Mouse (Mus musculus) kidney, postnatal 4 days (tissue): Measurements from ENCODE around the gene Trim8.

Source experiments
- DNase-seq, 2 experiments: peaks; one replicate each; pipeline ENCODE4 v3.0.0; 2021; ENCODE audit warnings: mixed read lengths in 2 of 2

Gene Trim8

DNA sequence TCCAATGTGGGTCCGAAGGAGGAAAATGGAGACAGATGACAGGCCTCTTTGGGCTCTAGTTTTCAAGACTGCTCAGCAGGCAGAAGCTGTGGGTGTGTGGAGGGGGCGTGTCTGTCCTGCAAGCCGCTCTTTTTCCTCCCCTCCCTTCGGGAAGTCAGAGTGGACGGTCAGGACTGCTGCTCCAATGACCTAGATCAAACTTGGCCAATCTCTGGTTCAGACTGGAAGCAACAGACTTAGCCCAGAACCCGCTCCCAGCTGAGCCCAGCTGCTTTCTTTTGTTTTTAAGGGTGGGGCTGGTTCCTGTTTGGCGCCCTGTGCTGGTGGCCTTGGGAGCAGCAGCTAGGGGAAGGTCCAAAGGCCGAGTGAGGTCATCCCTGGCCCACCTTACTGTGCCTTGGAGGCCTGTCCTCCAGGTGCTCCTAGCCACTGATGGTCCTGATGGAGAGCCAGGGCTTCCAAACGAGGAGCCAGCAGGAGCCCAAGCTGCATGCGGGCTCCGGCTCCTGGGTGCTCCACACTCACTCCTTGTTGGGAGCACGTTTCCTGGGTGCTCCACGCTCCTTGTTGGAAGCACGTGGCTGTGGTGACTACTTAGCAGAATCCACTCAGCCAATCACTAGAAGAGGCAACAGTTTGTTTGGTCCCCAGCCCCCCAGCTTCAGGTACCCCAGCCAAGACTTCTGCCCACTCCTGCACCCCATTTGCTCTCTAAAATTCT is 23.3 kb downstream of the Trim8 start:
- peak; percentile 75 to 86 for DNase-seq

DNA sequence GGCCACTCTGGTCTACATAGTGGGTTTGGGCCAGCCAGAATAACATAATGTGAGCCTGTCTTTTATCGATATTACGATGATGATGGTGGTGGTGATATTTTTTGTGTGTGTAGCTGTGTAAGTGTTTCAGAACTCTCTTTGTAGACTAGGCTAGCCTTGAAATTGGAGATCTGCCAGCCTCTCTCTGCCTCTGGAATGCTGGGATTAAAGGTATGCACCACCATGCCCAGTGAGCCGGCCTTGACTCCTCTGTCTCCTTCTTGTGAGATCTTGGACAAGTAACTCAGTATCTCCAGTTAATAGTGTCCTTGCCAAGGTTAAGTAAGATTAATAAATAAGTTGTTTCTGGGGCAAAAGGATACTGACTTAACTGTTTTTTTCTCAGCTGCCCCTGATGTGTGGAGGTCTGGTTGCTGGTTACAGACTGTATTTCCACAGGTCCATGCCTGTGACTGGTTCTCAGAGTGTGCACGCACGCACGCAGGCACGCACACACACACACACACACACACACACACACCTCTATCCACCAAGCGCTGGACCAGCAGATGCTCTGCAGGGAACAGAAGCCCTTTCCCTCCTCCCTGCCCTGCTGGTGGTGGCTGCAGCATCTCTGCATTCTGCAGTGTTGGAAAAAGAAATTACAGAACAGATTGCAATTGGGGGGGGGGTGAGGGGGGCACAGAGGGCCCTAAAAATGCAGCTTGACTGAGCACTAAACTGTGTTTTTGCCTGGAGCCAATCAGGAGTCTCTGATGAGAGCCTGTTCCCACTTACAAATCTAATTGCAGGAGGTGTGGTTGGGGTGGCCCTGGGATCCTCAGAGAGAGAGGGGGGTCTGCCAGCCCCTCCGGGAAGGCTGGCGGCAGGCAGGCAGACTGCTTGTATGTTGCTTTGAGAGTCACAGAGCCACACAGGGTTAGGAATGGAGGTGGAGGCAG is 24.5 kb downstream of the Trim8 start:
- peak in 1 of 2 experiments; percentile 29 for DNase-seq

DNA sequence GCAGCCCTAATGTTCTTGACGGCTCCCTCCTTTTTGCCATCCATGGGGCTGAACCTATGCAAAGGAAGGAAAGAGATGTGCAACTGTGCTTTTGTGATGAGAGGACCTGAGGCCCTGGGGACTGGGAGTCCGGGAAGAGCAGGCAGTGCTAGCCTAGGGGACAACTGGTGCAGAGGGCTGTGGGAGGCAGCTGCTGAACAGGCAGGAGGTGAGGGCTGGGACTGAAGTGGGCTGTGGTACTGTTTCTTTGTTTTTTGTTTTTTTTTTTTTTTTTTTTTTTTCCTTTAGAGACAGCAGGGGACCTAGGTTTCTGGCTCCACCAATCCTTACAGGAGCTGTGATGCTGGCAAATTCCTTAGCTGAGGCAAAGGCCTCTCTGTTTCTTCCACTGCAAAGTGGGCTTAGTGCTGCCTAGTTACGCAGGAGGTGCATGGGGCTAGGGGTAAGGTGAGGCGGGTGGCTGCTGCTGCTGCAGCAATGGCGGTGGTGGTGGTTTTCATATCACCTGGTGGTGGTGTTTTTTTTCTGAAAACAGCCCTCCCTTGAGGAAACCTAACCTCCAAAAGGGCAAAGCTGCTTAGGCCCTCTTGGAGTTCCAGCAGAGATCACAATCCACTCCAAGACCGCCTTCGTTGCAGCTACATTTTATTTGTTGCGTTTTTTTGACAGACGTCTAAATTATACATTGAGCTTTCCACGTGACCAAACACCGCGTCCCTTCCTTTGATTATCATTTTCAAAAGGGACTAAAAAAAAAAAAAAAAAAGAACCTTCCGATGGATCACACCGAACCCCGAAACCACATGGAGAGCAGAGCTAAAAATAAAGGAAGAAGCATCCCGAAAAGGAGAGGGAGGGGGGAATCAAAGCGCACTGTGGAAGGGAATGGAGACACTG is 26.4 kb downstream of the Trim8 start:
- DNase-seq = peak in 1 of 2 experiments; percentile 11

DNA sequence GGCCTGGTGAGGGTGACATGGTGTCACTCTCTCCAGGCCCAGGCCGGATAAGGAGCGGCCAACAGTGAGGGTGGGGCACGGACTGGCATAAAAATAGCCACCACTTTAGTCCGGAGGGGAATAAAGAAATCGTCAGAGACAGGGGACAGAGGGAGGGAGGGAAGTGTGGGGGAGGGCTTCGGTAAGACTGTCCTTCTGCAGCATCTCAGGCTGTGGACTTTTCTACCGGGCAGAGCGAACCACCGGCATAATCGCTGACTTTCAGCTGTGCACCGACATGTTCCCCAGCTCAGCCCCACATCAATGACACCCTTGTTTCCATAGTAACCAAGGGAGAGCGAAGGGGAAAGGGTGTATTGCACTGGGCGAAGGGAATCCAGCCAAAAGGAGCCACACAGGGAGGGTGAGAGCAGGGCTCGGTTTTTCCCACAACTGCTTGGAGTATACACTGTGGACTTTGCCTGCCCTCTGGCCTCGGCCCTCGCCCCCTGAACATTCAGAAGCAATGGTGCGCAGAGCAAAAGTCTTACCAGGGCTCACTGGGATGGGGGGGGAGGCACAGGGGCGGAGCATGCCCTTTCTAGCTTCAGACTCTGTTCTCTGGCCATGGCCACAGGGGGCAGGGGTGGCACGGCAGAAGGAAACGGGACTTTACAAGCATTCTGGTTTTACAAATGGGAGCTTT is 27.2 kb downstream of the Trim8 start:
- DNase-seq = peak; percentile 85 to 93

DNA sequence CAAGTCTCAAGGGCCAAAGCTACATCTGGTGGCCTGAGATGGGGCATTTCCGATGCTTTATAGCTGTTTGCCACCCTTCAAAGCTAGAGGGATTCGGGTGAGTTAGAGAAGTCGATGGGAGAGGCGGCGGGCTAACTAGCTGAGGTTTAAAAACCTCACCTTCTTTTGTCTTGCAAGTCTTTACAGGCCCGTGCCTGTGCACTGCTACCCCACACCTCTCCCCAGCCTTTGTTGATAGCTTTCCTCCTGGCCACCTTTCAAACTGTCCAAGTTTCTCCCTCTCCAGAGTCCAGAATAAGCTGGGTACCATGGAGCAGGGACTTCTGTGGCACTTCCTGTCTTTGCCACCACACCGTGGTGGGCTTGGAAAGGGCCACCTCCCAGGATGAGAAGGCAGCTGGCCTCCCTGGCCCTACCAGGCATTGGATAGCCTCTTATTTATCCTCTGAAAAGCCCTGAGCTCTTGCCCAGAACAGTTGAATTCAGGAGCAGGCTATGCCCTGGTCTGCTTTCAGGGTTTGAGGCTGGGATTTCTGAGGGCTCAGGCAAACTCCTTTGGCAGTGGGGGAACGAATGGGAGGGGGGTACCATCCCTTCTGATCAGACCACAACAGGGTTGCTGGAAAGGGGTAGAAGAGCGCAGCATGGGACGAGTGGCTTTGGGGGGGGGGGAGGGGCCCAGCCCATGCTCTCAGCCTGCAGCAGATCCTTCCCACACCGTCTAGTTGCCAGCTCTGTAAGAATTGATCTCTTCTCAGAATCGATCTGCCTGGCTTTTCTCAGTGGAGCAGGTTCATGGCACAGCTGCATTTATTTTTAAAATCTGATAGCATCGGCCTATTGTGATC is 28.3 kb downstream of the Trim8 start:
- DNase-seq = peak in 1 of 2 experiments; percentile 16

DNA sequence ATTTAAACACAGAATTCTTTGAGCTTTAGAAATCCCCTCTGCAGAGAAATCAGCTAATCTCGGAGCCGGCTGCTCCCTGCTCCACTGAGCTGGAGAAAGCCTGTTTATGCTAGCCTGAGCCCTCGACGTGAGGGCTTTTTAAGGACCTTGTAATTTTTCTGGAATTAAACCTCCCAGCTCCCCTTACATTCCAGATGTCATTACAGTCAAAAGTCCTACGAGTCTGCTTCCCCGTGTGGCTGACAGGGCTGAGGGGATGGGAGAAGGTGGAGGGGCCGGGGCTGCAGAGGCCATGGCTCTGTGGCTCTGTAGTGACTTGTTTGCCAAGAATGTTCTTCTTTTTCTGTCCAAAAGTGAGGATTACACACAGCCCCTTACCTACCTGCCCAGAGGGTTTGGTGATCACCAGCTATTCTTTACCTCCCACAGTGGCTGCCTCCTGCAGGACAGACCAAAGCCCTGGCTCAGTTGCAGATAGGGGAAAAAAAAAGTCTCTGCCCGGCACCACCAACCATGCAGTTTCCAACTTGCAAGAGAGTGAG is 29.0 kb downstream of the Trim8 start:
- peak; percentile 43 to 59 for DNase-seq

DNA sequence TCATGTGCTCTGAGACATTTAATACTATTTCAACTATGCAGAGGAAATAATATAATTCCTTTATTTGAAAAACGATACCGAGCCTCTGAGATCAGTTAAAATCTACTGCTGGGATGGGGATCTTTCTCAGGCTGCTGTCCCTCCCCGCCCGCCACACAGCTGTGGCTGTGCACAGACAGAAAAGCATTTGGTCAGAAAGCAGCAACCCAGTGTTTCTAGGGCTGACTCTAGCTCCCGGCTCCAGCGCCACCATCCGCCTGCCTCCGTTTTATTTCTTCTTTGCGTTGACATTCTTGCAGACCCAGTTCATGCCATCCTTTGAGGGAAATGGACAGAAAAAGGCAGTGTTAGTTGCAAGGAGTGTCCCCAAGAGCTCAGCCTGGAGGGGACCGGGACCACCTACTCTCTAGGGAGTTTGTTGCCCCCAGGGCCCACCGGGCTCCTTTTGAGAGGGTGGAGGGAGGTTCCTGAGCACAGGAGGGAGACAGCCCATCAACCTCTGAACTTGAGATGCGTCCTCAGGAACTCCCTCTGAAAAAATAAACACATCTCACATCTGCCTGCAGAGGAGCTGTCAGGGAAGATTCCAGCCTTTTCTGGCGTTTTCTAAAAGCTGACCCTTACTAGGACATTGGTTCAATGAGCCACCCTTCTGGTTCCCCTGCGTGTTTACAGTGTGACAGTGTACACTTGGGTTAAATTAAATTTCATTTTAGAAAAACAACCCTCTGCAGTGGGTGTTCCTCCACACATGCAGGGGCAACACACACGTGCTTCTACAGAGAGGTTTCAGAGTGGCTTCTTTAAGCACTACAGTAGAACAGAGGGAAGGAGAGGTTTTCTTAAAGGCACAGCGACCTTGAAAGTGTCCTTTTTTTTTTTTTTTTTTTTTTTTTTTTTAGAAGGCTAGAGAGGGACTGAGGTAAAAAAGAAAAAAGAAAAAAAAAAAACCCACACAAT is 29.8 kb downstream of the Trim8 start:
- peak; percentile 58 to 76 for DNase-seq

DNA sequence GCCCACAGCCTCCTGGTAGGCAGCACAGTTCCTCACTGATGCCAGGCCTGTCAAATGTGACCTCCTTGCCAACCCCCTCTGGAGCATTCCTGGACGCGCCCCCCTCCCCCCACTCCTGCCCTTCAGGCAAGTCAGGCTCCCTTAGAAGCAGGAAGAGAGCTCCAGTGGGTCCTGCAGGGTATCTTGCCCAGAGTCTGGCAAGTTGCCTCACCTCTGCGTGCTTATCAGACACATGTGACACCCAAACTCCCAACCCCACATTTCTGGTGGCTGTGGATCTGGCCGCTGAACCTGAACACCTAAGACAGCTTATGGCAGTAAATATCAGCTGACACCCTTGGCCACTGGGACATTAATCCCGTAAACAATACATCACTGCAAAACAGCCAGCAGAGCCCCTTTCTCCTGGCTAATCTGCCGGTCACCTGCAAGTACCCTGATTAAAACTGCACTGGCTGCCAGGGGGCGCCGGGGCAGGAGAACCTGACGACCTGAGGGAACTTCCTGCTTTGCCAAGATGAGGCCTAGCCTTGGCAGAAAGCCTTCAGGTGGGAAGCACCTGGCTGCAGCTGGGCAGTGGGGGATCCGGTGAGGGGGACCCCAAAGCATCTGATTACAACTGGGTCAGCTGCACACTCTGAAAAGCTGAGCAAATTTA is 30.7 kb downstream of the Trim8 start:
- DNase-seq = peak; percentile 77 to 85

DNA sequence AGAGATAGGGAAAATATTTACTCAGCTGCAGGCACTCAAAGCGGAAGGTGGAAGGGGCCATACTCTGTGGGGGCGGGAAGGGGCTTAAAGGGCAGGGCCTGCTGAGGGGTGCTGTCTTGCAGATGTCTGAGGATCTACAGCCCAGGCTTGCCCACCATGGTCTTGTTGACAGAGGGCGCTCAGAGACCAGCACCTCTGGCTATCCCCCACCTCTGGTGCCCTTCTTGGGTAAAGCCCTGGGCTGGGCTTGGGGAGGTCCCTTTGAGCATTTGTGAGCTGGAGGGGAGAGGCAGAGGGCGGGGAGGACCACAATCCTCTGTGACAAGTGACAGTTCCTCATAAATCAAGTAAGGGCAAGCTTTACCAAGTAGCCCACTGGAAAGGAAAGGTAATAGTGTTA is 31.6 kb downstream of the Trim8 start:
- no peak for DNase-seq

DNA sequence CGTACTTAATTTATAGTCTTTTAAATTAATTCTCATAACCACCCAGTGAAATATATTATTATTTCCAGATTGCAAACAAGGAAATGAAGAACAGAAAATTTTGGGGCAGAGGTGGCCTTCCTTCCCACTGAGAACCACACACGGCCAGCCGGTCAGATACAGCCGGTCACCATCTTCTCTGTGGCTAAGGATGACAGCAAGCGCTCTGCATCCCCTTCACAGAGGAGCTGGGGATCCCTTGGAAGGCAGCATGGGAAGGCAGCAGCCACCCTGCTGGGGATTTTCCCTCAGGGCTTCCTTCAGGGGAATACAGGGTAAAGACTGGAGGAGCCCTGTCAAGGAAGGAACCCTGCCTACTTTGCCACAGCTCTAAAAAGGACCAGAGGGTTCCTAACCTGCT is 32.0 kb downstream of the Trim8 start:
- DNase-seq = no peak

DNA sequence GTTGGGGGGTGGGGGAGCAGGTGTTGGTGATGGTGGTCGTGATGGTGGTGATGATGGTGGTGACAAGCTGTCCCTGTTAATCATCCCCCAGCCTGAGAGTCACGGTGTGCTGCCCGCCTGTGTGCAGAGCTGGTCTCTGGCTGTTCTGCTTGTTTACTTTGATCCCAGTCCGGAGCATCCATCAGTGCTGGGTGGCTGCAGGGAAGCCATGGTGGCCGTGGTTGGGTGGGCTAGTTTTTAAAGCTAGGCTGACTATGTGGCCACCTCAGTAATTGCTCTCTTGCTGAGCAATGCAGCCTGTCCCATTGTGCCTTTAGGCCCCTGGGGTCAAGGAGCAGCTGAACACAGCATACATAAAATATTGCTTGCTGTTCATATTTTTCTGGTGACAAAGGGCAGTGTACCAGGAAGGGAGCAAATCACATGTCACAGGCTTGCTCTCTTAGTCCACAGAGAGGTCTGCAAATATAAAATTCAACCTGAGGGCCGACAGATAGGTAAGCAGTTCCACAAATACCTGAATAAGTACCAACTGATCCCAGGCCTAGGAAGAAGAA is 33.1 kb downstream of the Trim8 start:
- DNase-seq = peak; percentile 14 to 41

DNA sequence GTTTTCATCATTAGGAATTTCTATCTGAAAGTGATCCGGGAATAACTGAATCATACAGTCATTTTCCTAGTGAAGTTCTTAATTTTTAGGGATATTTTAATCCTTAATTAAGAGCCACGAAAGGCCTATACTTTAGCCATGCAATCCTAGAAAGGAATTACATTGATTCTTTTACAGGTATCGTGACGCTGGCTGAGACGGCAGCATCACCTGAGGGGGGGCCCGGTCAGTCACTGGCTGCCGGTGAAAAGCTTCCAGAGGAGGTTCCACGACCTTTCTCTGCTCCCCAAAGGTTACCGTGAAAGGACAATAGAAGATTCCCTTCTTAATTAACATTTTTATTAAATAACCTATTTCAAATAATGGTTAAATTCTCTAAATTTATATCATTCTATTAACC is 35.9 kb downstream of the Trim8 start:
- DNase-seq = no peak

DNA sequence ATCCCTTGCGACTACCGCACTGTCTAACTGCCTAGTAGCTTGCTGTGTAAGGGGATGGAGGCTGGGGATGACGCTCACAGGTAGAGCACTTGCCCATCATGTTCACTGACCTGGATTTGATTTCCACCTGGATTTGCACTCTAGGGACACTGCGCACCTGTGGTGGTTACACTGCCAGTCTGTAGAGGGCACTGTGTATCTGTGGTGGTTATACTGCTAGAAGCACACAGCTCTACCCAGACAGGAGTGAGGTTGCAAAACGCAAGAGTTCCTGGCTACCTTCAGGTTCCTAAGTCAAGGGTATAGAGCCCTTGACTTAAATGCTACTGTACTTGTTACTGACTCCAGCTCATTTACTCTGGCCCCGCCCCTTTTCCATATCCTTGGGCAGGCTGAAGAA is 36.7 kb downstream of the Trim8 start:
- DNase-seq = peak in 1 of 2 experiments; percentile 24

DNA sequence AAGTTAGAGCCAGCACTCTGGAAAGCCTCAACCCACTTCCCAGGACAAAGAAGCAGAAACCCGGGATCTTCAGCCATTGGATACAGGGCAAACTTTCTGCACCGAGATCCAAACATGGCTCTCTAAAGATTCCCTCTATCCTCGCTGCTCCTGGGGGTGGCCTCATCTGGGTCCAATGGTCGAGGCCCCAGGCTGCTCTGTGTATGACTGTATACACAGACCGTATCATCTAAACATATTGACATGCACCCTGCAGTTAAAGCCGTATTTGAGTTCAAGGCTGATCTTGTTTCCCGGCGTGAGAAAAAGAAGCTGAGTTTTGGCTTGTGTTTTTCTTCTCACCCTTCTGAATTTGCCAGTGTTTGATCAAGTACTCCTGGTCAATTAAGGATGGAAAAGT is 41.2 kb downstream of the Trim8 start:
- DNase-seq = no peak

DNA sequence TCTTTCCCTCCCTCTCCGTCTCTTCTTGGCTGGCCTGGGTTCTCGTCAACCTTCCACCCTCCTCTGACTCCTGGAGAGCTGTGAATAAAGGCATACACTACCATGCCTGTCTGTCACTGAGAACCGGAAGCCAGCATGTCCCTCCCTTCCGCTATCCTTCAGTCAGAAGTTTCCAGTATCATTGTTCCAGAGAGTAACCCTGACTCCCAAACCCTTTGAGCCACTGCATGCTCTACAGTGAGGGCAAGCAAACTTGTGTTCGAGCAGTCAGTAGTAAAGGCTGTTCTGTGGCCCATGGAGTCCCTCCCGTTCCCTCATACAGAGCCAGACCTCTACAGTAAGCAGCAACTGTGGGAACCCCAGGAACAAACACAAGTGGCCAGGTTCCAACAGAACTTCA is 46.1 kb downstream of the Trim8 start:
- DNase-seq = no peak

DNA sequence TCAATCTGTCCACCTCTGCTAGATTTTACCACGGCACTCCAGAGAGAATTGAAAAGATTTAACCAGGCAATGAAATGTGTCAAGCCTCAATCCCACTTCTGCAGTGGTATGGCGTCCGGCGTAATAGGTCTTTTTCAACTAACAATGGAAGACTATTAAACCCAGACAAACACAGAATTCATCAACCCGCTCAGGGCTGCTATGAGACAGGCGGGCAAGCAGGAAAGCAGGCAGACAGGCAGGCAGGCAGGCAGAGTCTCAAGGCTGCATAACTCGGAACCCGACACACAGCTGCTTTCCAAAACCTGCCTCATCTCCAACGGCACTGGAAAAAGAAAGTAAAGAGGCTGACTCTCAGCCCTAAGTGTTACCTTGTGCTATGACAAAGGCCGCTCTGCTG is 46.6 kb downstream of the Trim8 start:
- DNase-seq = no peak

DNA sequence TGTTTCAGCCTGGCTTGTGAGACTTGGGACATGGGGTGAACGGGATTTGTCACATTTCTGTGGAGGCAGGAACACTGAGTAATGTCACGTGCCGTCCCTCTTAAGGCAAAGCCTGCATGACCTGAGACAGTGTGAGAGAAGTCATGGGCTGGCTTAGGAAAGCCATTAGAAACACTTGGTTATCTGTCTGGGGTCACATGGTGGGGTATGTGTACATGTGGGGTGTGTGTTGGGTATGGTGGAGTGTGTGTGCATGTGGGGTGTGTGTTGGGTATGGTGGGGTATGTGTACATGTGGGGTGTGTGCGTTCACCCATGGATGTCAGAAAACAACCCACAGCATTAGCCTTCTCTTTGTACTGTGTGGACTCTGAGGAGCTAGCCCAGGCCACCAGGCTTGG is 48.9 kb downstream of the Trim8 start:
- no peak for DNase-seq

DNA sequence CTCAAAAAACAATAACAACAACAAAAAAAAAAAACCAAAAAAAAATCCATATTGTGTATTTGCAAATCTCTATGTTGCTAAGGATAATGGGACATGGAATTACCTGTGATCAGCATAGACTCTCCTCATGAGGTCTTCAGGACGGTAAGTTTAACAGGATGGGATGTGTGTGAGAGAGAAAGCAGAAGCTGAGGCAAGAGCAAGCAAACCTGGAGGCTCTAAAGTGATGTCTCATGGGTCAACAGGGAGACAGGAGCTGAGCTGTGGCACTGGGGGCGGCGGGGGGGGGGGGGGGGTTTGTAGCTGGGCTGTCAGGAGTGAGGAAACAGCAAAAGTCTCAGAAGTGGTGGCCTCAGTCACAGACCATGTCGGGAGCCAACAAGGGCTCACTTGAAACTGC is 51.0 kb downstream of the Trim8 start:
- no peak for DNase-seq

DNA sequence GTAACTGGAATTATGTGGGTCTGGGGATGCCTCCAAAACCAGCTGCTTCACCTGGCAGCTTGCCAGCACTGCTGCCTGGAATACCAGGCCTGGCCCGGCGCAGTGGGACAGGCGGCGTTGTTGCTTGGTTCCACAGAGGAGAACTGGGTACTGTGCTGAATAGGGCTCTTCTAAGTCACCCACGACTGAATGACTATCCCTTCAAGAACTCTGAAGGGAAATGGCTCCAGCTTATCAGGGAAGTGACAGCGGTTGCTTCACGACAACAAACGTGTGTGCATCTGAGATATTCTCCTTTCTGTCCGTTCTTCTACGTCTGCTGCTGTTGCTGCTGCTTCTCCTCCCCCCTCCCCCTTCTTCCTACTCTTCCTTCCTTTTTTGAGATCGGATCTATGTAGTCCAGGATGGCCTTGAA is 52.0 kb downstream of the Trim8 start:
- peak; percentile 42 to 56 for DNase-seq
